Mouse (Mus musculus) liver, postnatal 0 days (tissue): ENCODE results near the gene Syne4. TPM values are rescaled to one million over a fixed set of nuclear protein-coding genes. Genes with fewer than 3 reads are reported as not detected.
A peak's percentile ranks its signal among the peaks of the same experiment; 100 is the strongest.

Source experiments
- ATAC-seq: fragments of 200-750 bp; cut with Nextera tagmentation; 2 replicates; pipeline ENCODE4 v1.8.0; 2017; ENCODE audit warnings: mild to moderate bottlenecking, moderate library complexity
- DNase-seq: peaks from one replicate; pipeline ENCODE4 v3.0.0-alpha.2; 2016
- H3K27ac ChIP-seq: fragments of 300-500 bp; sonication (generic); 2 replicates; pipeline ENCODE4 v1.5.1; 2014; ENCODE audit warnings: antibody characterized with exemption, moderate library complexity, mild to moderate bottlenecking, low read depth
- H3K27me3 ChIP-seq: fragments of 300-500 bp; sonication (generic); 2 replicates; pipeline ENCODE4 v1.6.1; 2014; ENCODE audit warnings: low read length, control low read depth, mixed read lengths; ENCODE audit not compliant: insufficient read depth
- H3K36me3 ChIP-seq: fragments of 300-500 bp; sonication (generic); replicated peaks from 2 replicates; pipeline ENCODE4 v1.6.1; 2014; ENCODE audit warnings: mild to moderate bottlenecking, control low read depth, low read length, moderate library complexity, mixed read lengths; ENCODE audit not compliant: insufficient read depth
- H3K4me1 ChIP-seq: fragments of 300-500 bp; sonication (generic); 2 replicates; pipeline ENCODE4 v1.6.1; 2014; ENCODE audit warnings: antibody characterized with exemption, mild to moderate bottlenecking, control low read depth; ENCODE audit not compliant: insufficient read depth
- H3K4me2 ChIP-seq: fragments of 300-500 bp; sonication (generic); 2 replicates; pipeline ENCODE4 v1.6.1; 2014; ENCODE audit warnings: low read depth, mild to moderate bottlenecking, low read length, moderate library complexity, mixed read lengths
- H3K4me3 ChIP-seq: fragments of 300-500 bp; sonication (generic); 2 replicates; pipeline ENCODE4 v1.5.1; 2014; ENCODE audit warnings: low read depth, low read length
- H3K9ac ChIP-seq: fragments of 300-500 bp; sonication (generic); replicated peaks from 2 replicates; pipeline ENCODE4 v1.6.1; 2014; ENCODE audit warnings: mild to moderate bottlenecking, moderate library complexity
- H3K9me3 ChIP-seq: fragments of 300-500 bp; sonication (generic); 2 replicates; pipeline ENCODE4 v1.6.1; 2016; ENCODE audit warnings: mild to moderate bottlenecking, control low read depth, low read length, mixed read lengths
- CTCF ChIP-seq: sonication (generic); IDR thresholded peaks from 2 replicates; pipeline ENCODE4 v1.5.1; 2016; ENCODE audit warnings: antibody characterized with exemption, low read depth
- EP300 ChIP-seq: IDR thresholded peaks from 2 replicates; pipeline ENCODE4 v1.6.1; 2016; ENCODE audit warnings: antibody characterized with exemption, low read depth, mild to moderate bottlenecking
- WGBS: fragments of 180-500 bp; shearing (Covaris S2); extraction: QIAGEN DNeasy Blood & Tissue Kit; methylation state at CpG from one replicate; pipeline ENCODE4 v1.1.7; 2014; ENCODE audit not compliant: insufficient replicate concordance; 5-methylcytosine and 5-hydroxymethylcytosine counted together
- polyA plus RNA-seq: library from polyadenylated mRNA; unstranded; fragments of >200 nt; fragmentation: Nextera tagmentation; extraction: Ambion mirVana; gene quantifications from 2 replicates; pipeline ENCODE4 v1.2.1, GENCODE M21; 2015

Gene Syne4
- polyA plus RNA-seq, 1 experiment from 2014 or later: 12.8 TPM

GRCm38 (mm10) chr7:30306083-30306779 is 8.4 kb upstream of the Syne4 start:
- ATAC-seq (no peak), DNase-seq (no peak)
- Histone ChIP-seq H3K9ac (no peak overlapping the region), H3K36me3 (no peaks in the 10 kb centered on the region), H3K27ac (no peak overlapping the region), H3K4me1 (peaks cover 14% of the 10 kb centered on the region), H3K27me3 (no peaks in the 10 kb centered on the region), H3K4me2 (no peak overlapping the region), H3K4me3 (no peak overlapping the region), H3K9me3 (no peaks in the 10 kb centered on the region)
- TF ChIP-seq CTCF: peak; percentile 59
- TF ChIP-seq EP300: no peak
- 83% methylated on average over 16 of the region's 16 CpGs for WGBS

DNA sequence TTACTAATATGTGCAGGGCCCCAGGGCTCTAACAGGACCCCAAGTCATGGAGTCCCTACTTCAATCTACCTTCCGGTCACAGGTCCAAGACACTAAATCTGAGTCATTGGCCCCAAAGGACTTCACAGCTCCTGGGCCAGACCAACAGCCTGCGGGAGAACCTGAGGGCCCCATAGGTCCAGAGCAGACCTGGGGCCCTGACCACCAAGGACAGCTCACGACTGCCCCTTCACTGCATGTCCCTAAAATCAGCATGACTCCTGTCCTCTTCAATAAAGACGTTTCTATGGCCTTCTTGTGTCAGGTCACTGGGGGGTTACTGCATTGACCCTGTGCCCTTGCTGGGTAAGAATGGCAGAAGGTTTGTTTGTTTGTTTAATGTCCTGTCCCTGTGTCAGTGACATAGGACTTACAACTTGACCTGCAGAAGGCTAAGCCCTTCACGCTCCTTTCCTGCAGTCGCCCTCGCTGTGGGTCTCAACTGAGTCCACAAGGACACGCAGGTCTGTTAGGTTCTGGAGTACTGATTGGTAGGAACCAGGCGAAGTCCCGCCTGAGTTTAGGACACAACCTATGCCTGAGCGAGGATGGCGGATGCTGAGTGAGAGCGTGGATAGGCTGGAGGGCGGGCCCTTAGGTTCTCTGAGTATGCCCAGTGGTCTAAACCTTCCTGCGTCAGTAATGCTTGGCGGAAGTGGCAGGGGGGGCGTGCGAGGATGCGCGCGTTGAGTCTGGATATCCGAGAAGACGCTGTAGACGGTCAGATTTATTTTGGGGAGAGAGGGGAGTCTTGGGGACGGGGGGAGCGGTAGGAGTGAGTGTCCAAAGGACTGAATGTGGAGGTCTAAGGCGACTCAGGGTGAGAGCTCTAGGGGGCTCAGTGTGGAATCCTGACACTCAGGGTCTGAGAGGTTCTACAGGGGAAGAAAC is 6.3 kb upstream of the Syne4 start, which contains the start of gene Alkbh6:
Gene Alkbh6, plus strand, starts transcription at position 642 of the 930 bp plus-strand sequence.
- Histone ChIP-seq H3K27ac (peak within 1 kb of the TSS; percentile 78), H3K4me1 (peaks cover 14% of the 10 kb centered on the region), H3K27me3 (no peaks in the 10 kb centered on the region), H3K4me2 (peak within 1 kb of the TSS; percentile 91), H3K9ac (peak within 1 kb of the TSS; percentile 62), H3K4me3 (peak within 1 kb of the TSS; percentile 49), H3K36me3 (no peaks in the 10 kb centered on the region), H3K9me3 (no peaks in the 10 kb centered on the region)
- WGBS: 4% methylated on average over 27 of the region's 27 CpGs
- no peak for TF ChIP-seq EP300
- no peak for TF ChIP-seq CTCF
- DNase-seq (peak; percentile 88), ATAC-seq (peak; percentile 100)

DNA sequence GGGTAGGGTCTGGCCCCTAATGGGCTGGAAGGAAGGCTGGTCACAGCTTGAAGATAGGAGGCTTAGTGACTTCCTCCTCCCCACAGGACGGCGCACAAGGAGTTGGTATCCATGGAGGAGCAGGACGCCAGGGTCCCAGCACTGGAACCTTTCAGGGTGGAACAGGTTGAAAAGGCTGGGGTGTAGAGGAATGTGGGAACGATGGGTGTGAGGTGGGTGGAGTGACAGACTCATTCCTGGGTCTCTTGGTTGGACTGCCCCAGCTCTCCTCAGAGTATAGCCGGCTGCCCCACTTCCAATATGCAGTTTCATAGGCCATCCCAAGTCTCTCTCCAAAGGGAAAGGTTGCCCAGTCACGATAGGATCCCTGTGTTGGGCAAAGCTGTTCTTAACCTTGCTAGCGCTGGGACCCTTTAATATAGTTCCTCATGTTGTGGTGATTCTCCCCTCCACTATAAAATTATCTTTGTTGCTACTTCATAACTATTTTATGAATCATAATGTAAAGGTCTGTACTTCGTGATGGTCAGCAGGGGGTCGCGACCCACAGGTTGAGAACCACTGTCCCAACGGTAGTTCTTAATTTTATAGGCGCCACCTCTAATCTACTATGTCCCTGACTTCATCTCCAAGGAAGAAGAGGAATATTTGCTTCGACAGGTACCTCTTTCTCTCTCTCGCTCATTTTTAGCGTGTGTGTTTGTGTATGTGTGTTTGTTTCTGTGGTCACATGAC is 5.0 kb upstream of the Syne4 start:
- Histone ChIP-seq H3K36me3 (no peaks in the 10 kb centered on the region), H3K9ac (peak overlapping the region; percentile 62), H3K9me3 (no peaks in the 10 kb centered on the region), H3K4me3 (peak overlapping the region; percentile 49), H3K27me3 (no peaks in the 10 kb centered on the region), H3K4me1 (peaks cover 16% of the 10 kb centered on the region), H3K27ac (no peak overlapping the region), H3K4me2 (peak overlapping the region; percentile 91)
- no peak for DNase-seq
- no peak for ATAC-seq
- 55% methylated on average over 15 of the region's 15 CpGs for WGBS
- no peak for TF ChIP-seq CTCF

GRCm38 (mm10) chr7:30310136-30310535 is 4.5 kb upstream of the Syne4 start:
- H3K4me1 ChIP-seq: peaks cover 16% of the 10 kb centered on the region
- H3K27me3 ChIP-seq: no peaks in the 10 kb centered on the region
- ATAC-seq (no peak), DNase-seq (no peak)
- H3K36me3 ChIP-seq: no peaks in the 10 kb centered on the region
- 80% methylated on average over 12 of the region's 12 CpGs for WGBS
- no peaks in the 10 kb centered on the region for H3K9me3 ChIP-seq
- no peak for TF ChIP-seq EP300
- no peak for TF ChIP-seq CTCF
- H3K4me3 ChIP-seq: no peak overlapping the region
- H3K27ac ChIP-seq: no peak overlapping the region
- H3K9ac ChIP-seq: no peak overlapping the region
- no peak overlapping the region for H3K4me2 ChIP-seq

DNA sequence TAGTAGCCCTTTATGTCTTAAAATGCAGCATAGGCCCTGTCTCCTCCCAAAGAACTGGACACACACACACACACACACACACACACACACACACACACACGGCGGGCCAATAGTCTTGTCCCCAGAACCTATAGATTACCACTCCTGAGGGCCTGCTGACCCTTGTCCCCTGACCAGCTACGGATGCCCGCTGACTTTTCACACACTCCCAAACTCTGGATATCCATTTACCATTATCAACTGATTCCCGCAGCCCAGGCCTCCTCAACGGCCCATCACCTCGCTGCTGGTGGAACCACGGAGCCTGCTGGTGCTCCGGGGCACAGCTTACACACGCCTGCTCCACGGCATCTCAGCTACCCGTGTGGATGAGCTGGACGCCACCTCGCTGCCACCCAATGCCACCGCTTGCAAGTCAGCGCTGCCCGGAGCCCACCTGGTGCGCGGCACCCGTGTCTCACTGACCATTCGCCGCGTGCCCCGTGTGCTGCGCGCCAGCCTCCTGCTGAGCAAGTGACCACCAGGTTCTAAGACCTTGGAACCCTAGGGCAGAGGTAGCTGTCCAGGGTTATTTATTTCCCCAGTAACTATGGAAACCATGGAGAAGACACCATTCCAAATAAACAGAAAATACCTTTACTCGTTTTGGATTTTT is 814 bp upstream of the Syne4 start:
- 61% methylated on average over 27 of the region's 27 CpGs for WGBS
- no peak for TF ChIP-seq CTCF
- TF ChIP-seq EP300: no peak
- Histone ChIP-seq H3K27ac (peak overlapping the region; percentile 84), H3K4me1 (peaks cover 11% of the 10 kb centered on the region), H3K36me3 (no peaks in the 10 kb centered on the region), H3K9ac (peak overlapping the region; percentile 53; the same call in 1 of the 2 replicates), H3K4me2 (peak overlapping the region; percentile 62), H3K27me3 (no peaks in the 10 kb centered on the region), H3K4me3 (peak overlapping the region; percentile 41), H3K9me3 (no peaks in the 10 kb centered on the region)
- DNase-seq: peak; percentile 58
- peak; percentile 81 for ATAC-seq
